ENCODE assay signal across 8 mouse cellular contexts in genomic region chr1:44148706-44149105, GRCm38 (mm10). TPM values are rescaled to one million over a fixed set of nuclear protein-coding genes. Genes with fewer than 3 reads are reported as not detected.
DNase-seq lines count a peak whose midpoint lies in the region; ATAC-seq lines count a peak whose summit lies in the region.

No protein-coding gene starts in this region.

- H3K4me1 ChIP-seq in embryonic facial prominence, embryonic 11.5 days (ENCODE audit: control insufficient read depth, insufficient read depth, low read length) = no peaks in the 10 kb centered on the region
- H3K4me1 ChIP-seq in limb, embryonic 11.5 days (ENCODE audit: control insufficient read depth, insufficient read depth, low read length) = no peaks in the 10 kb centered on the region
- H3K4me1 ChIP-seq in stomach, embryonic 14.5 days (ENCODE audit: control insufficient read depth, insufficient read depth, low read length) = peaks cover 4% of the 10 kb centered on the region; the same call in 1 of the 2 replicates

- no peaks in the 10 kb centered on the region for H3K27me3 ChIP-seq in embryonic facial prominence, embryonic 11.5 days (ENCODE audit: control insufficient read depth, insufficient read depth, low read length)
- no peaks in the 10 kb centered on the region for H3K27me3 ChIP-seq in limb, embryonic 11.5 days (ENCODE audit: control insufficient read depth, insufficient read depth, low read length)
- no peaks in the 10 kb centered on the region for H3K27me3 ChIP-seq in stomach, embryonic 14.5 days (ENCODE audit: control insufficient read depth, insufficient read depth, low read length)

- H3K9me3 ChIP-seq in embryonic facial prominence, embryonic 11.5 days (replicated peaks; ENCODE audit: control insufficient read depth, low read length) = no peaks in the 10 kb centered on the region
- H3K9me3 ChIP-seq in limb, embryonic 11.5 days (ENCODE audit: control insufficient read depth, low read length) = no peaks in the 10 kb centered on the region
- H3K9me3 ChIP-seq in stomach, embryonic 14.5 days (ENCODE audit: control insufficient read depth, low read depth, low read length) = no peaks in the 10 kb centered on the region

- no peak for ATAC-seq in embryonic facial prominence, embryonic 11.5 days (replicated peaks; ENCODE audit: insufficient number of reproducible peaks, low FRiP score, low TSS enrichment, low read depth)
- ATAC-seq in limb, embryonic 11.5 days (ENCODE audit: insufficient number of reproducible peaks, low FRiP score, low TSS enrichment, low read depth) = no peak
- no peak for ATAC-seq in stomach, embryonic 14.5 days (ENCODE audit: insufficient number of reproducible peaks, insufficient read depth, low FRiP score, low read depth)
- no peak for ATAC-seq in frontal cortex, adult (ENCODE audit: low TSS enrichment)

- peak; percentile 21 for DNase-seq in thymus, postnatal 0 days (ENCODE audit: low spot score)
- DNase-seq in thymus, postnatal 4 days = no peak
- DNase-seq in embryonic facial prominence, embryonic 11.5 days (ENCODE audit: low spot score) = peak; percentile 50
- no peak for DNase-seq in limb, embryonic 11.5 days (ENCODE audit: low spot score)
- DNase-seq in ovary, adult 18-20 months (ENCODE audit: low spot score) = no peak
- DNase-seq in cerebellum, postnatal 4 days (ENCODE audit: low spot score in 2 of 2) = no peak

- H3K27ac ChIP-seq in embryonic facial prominence, embryonic 11.5 days (replicated peaks; ENCODE audit: low read depth, low read length) = no peak overlapping the region
- H3K27ac ChIP-seq in limb, embryonic 11.5 days (replicated peaks; ENCODE audit: low read depth, low read length) = no peak overlapping the region
- no peak overlapping the region for H3K27ac ChIP-seq in stomach, embryonic 14.5 days (ENCODE audit: low read length)

- H3K4me2 ChIP-seq in embryonic facial prominence, embryonic 11.5 days (ENCODE audit: low read depth, low read length) = peak overlapping the region; percentile 59
- H3K4me2 ChIP-seq in limb, embryonic 11.5 days (ENCODE audit: low read depth, severe bottlenecking) = peak overlapping the region; percentile 51
- peak overlapping the region; percentile 67 for H3K4me2 ChIP-seq in stomach, embryonic 14.5 days (replicated peaks; ENCODE audit: low read depth, low read length)

- H3K9ac ChIP-seq in embryonic facial prominence, embryonic 11.5 days (replicated peaks; ENCODE audit: low read length) = no peak overlapping the region; the same call in 1 of the 2 replicates
- no peak overlapping the region for H3K9ac ChIP-seq in limb, embryonic 11.5 days (ENCODE audit: low read length)
- peak overlapping the region; percentile 85 for H3K9ac ChIP-seq in stomach, embryonic 14.5 days (replicated peaks; ENCODE audit: low read depth, low read length)

- H3K36me3 ChIP-seq in embryonic facial prominence, embryonic 11.5 days (replicated peaks; ENCODE audit: control insufficient read depth, insufficient read depth, low read depth, low read length) = no peaks in the 10 kb centered on the region
- no peaks in the 10 kb centered on the region for H3K36me3 ChIP-seq in limb, embryonic 11.5 days (ENCODE audit: control insufficient read depth, insufficient read depth, low read length)
- peaks cover 4% of the 10 kb centered on the region; the same call in 1 of the 2 replicates for H3K36me3 ChIP-seq in stomach, embryonic 14.5 days (ENCODE audit: control insufficient read depth, insufficient read depth, low read length)

- WGBS in embryonic facial prominence, embryonic 11.5 days = 40% methylated on average over 6 of the region's 6 CpGs
- WGBS in limb, embryonic 11.5 days = 46% methylated on average over 6 of the region's 6 CpGs
- WGBS in stomach, embryonic 14.5 days = 21% methylated on average over 6 of the region's 6 CpGs

- peak overlapping the region; percentile 83 for H3K4me3 ChIP-seq in embryonic facial prominence, embryonic 11.5 days (ENCODE audit: low read depth, low read length)
- peak overlapping the region; percentile 65 for H3K4me3 ChIP-seq in limb, embryonic 11.5 days (ENCODE audit: low read depth, low read length)
- peak overlapping the region; percentile 82 for H3K4me3 ChIP-seq in stomach, embryonic 14.5 days (ENCODE audit: low read depth, low read length)

RNA-seq across cellular contexts. Expression of gene Ercc5, which starts 1.2 kb away (rescaled TPM):
- 13.3 TPM in 2 replicates for polyA plus RNA-seq in thymus, postnatal 0 days (2015; fragmentation: Nextera tagmentation; extraction: Ambion mirVana)
- 33.3 and 38.0 TPM in 2 replicates for polyA plus RNA-seq in embryonic facial prominence, embryonic 11.5 days (2014; fragmentation: Nextera tagmentation; extraction: Ambion mirVana)
- 26.0 and 29.5 TPM in 2 replicates for polyA plus RNA-seq in limb, embryonic 11.5 days (2014; fragmentation: Nextera tagmentation; extraction: Ambion mirVana)
- 24.6 and 24.8 TPM in 2 replicates for polyA plus RNA-seq in stomach, embryonic 14.5 days (2014; fragmentation: Nextera tagmentation; extraction: Ambion mirVana)

RNA-seq across cellular contexts. Expression of gene Bivm, which starts 29.9 kb away (rescaled TPM):
- polyA plus RNA-seq in thymus, postnatal 0 days (2015; fragmentation: Nextera tagmentation; extraction: Ambion mirVana) = 10.1 and 10.3 TPM in 2 replicates
- 34.2 and 36.2 TPM in 2 replicates for polyA plus RNA-seq in embryonic facial prominence, embryonic 11.5 days (2014; fragmentation: Nextera tagmentation; extraction: Ambion mirVana)
- 28.6 and 29.5 TPM in 2 replicates for polyA plus RNA-seq in limb, embryonic 11.5 days (2014; fragmentation: Nextera tagmentation; extraction: Ambion mirVana)
- polyA plus RNA-seq in stomach, embryonic 14.5 days (2014; fragmentation: Nextera tagmentation; extraction: Ambion mirVana) = 23.9 and 24.2 TPM in 2 replicates

RNA-seq across cellular contexts. Expression of gene Kdelc1, which starts 30.1 kb away (rescaled TPM):
- 25.2 and 29.0 TPM in 2 replicates for polyA plus RNA-seq in thymus, postnatal 0 days (2015; fragmentation: Nextera tagmentation; extraction: Ambion mirVana)
- polyA plus RNA-seq in embryonic facial prominence, embryonic 11.5 days (2014; fragmentation: Nextera tagmentation; extraction: Ambion mirVana) = 81.7 and 88.9 TPM in 2 replicates
- 84.1 and 84.2 TPM in 2 replicates for polyA plus RNA-seq in limb, embryonic 11.5 days (2014; fragmentation: Nextera tagmentation; extraction: Ambion mirVana)
- polyA plus RNA-seq in stomach, embryonic 14.5 days (2014; fragmentation: Nextera tagmentation; extraction: Ambion mirVana) = 59.9 and 65.5 TPM in 2 replicates

RNA-seq across cellular contexts. Expression of gene Tex30, which starts 46.5 kb away (rescaled TPM):
- polyA plus RNA-seq in thymus, postnatal 0 days (2015; fragmentation: Nextera tagmentation; extraction: Ambion mirVana) = 154 and 161 TPM in 2 replicates
- polyA plus RNA-seq in embryonic facial prominence, embryonic 11.5 days (2014; fragmentation: Nextera tagmentation; extraction: Ambion mirVana) = 108 and 109 TPM in 2 replicates
- 91.1 and 101 TPM in 2 replicates for polyA plus RNA-seq in limb, embryonic 11.5 days (2014; fragmentation: Nextera tagmentation; extraction: Ambion mirVana)
- polyA plus RNA-seq in stomach, embryonic 14.5 days (2014; fragmentation: Nextera tagmentation; extraction: Ambion mirVana) = 73.4 and 77.6 TPM in 2 replicates

Comparison
In these comparisons a context has a peak if more than half of its experiments do, and no peak if none do; other contexts are left out.
1. DNase-seq: peak in thymus, postnatal 0 days (single experiment) and embryonic facial prominence, embryonic 11.5 days (single experiment); none in thymus, postnatal 4 days (single experiment), limb, embryonic 11.5 days (single experiment), ovary, adult 18-20 months (single experiment) and cerebellum, postnatal 4 days (0 of 2).
2. Peak in every context shown above with its lines, with median percentiles within 50 percentile points of each other: H3K4me2 ChIP-seq and H3K4me3 ChIP-seq.